Comparison of ENCODE assay signal across 20 mouse cellular contexts in genomic region chr9:11328900-11329299, GRCm38 (mm10).
A peak's percentile ranks its signal among the peaks of the same experiment; 100 is the strongest.
DNase-seq lines count a peak whose midpoint lies in the region; ATAC-seq and TF ChIP-seq lines count a peak whose summit lies in the region.
"Had no signal": no experiment of that assay in that cellular context is flagged by ENCODE, and none has a peak within 500 bp of the region (broad histone marks: within the 10 kb centered on the region; RNA-seq: fewer than 3 reads in every experiment).

No protein-coding gene starts in this region.

- H3K9me3 ChIP-seq in stomach, postnatal 0 days (ENCODE audit: control insufficient read depth, low read length): no peaks in the 10 kb centered on the region
- H3K9me3 ChIP-seq in heart, embryonic 10.5 days: no peaks in the 10 kb centered on the region
- H3K9me3 ChIP-seq in heart, embryonic 12.5 days (replicated peaks): no peaks in the 10 kb centered on the region
- H3K9me3 ChIP-seq: embryonic facial prominence, embryonic 13.5 days; heart, embryonic 15.5 days; limb, embryonic 15.5 days; megakaryocyte, embryonic 14.5 days; stomach, embryonic 15.5 days had no signal

- no peaks in the 10 kb centered on the region for H3K27me3 ChIP-seq in stomach, postnatal 0 days (ENCODE audit: control insufficient read depth, insufficient read depth, low read length)
- no peaks in the 10 kb centered on the region for H3K27me3 ChIP-seq in heart, embryonic 10.5 days (ENCODE audit: insufficient read depth, poor library complexity, severe bottlenecking)
- H3K27me3 ChIP-seq in heart, embryonic 12.5 days (replicated peaks): no peaks in the 10 kb centered on the region
- H3K27me3 ChIP-seq: embryonic facial prominence, embryonic 13.5 days; heart, embryonic 15.5 days; limb, embryonic 15.5 days; megakaryocyte, embryonic 14.5 days; stomach, embryonic 15.5 days had no signal

- TF ChIP-seq CTCF in stomach, postnatal 0 days (IDR thresholded peaks at IDR 0.05; ENCODE audit: low read depth): no peak

- H3K36me3 ChIP-seq in stomach, postnatal 0 days (ENCODE audit: control insufficient read depth, insufficient read depth, low read length): no peaks in the 10 kb centered on the region
- no peaks in the 10 kb centered on the region for H3K36me3 ChIP-seq in heart, embryonic 10.5 days
- no peaks in the 10 kb centered on the region for H3K36me3 ChIP-seq in heart, embryonic 12.5 days
- H3K36me3 ChIP-seq: embryonic facial prominence, embryonic 13.5 days; heart, embryonic 15.5 days; limb, embryonic 15.5 days; stomach, embryonic 15.5 days had no signal

- no peak overlapping the region for H3K4me2 ChIP-seq in stomach, postnatal 0 days (replicated peaks; ENCODE audit: low read depth)
- no peak overlapping the region for H3K4me2 ChIP-seq in heart, embryonic 12.5 days
- H3K4me2 ChIP-seq: embryonic facial prominence, embryonic 13.5 days; heart, embryonic 15.5 days; limb, embryonic 15.5 days; stomach, embryonic 15.5 days had no signal

- H3K9ac ChIP-seq in stomach, postnatal 0 days (ENCODE audit: low read length): no peak overlapping the region
- no peak overlapping the region for H3K9ac ChIP-seq in heart, embryonic 12.5 days
- H3K9ac ChIP-seq: embryonic facial prominence, embryonic 13.5 days; heart, embryonic 15.5 days; limb, embryonic 15.5 days; stomach, embryonic 15.5 days had no signal

- H3K27ac ChIP-seq in stomach, postnatal 0 days (replicated peaks): no peak overlapping the region
- no peak overlapping the region for H3K27ac ChIP-seq in heart, embryonic 10.5 days
- H3K27ac ChIP-seq in heart, embryonic 12.5 days (ENCODE audit: poor library complexity, severe bottlenecking): no peak overlapping the region
- H3K27ac ChIP-seq: embryonic facial prominence, embryonic 13.5 days; heart, embryonic 15.5 days; hindbrain, postnatal 0 days; limb, embryonic 15.5 days; stomach, embryonic 15.5 days had no signal

- WGBS in stomach, postnatal 0 days: 64% methylated on average over 4 of the region's 4 CpGs
- WGBS in heart, embryonic 10.5 days: 81% methylated on average over 4 of the region's 4 CpGs
- WGBS in heart, embryonic 12.5 days: 82% methylated on average over 4 of the region's 4 CpGs

- no peaks in the 10 kb centered on the region for H3K4me1 ChIP-seq in stomach, postnatal 0 days (replicated peaks; ENCODE audit: control insufficient read depth, insufficient read depth)
- H3K4me1 ChIP-seq in heart, embryonic 10.5 days: no peaks in the 10 kb centered on the region
- no peaks in the 10 kb centered on the region for H3K4me1 ChIP-seq in heart, embryonic 12.5 days (replicated peaks)
- H3K4me1 ChIP-seq: embryonic facial prominence, embryonic 13.5 days; heart, embryonic 15.5 days; limb, embryonic 15.5 days; megakaryocyte, embryonic 14.5 days; stomach, embryonic 15.5 days had no signal

- peak; percentile 53; the same call in 1 of the 2 replicates for ATAC-seq in stomach, postnatal 0 days (ENCODE audit: low FRiP score, low TSS enrichment)
- ATAC-seq in heart, embryonic 12.5 days (ENCODE audit: insufficient number of reproducible peaks, low FRiP score): no peak
- ATAC-seq: forebrain, embryonic 14.5 days; hindbrain, postnatal 0 days; midbrain, embryonic 16.5 days had no signal

- DNase-seq in urinary bladder, adult 18-20 months (ENCODE audit: low spot score in 2 of 2): peak; percentile 6 to 31
- DNase-seq in urinary bladder, adult 2 months (ENCODE audit: low spot score): no peak
- peak; percentile 62 for DNase-seq in NIH3T3 (ENCODE audit: low read depth)
- peak; percentile 14 for DNase-seq in adrenal gland, postnatal 25 days
- DNase-seq in stomach, postnatal 0 days (ENCODE audit: low spot score): no peak
- no peak for DNase-seq in heart, embryonic 10.5 days (ENCODE audit: low spot score)
- no peak for DNase-seq in retina, postnatal 1 day
- DNase-seq: cerebellum, adult 11-12 months; kidney, adult 9 months; lung, postnatal 14 days; right cerebral cortex, adult 18-20 months had no signal

- no peak overlapping the region for H3K4me3 ChIP-seq in stomach, postnatal 0 days (ENCODE audit: low read depth, low read length)
- H3K4me3 ChIP-seq in heart, embryonic 10.5 days: no peak overlapping the region
- no peak overlapping the region for H3K4me3 ChIP-seq in heart, embryonic 12.5 days
- H3K4me3 ChIP-seq: embryonic facial prominence, embryonic 13.5 days; heart, embryonic 15.5 days; limb, embryonic 15.5 days; megakaryocyte, embryonic 14.5 days; stomach, embryonic 15.5 days had no signal

- no peak for TF ChIP-seq EP300 in stomach, postnatal 0 days (optimal IDR thresholded peaks at IDR 0.05)

Comparison
In these comparisons a context has a peak if more than half of its experiments do, and no peak if none do; other contexts are left out.
1. DNase-seq: peak in urinary bladder, adult 18-20 months (2 of 2), NIH3T3 (single experiment) and adrenal gland, postnatal 25 days (single experiment); none in urinary bladder, adult 2 months (single experiment), stomach, postnatal 0 days (single experiment), heart, embryonic 10.5 days (single experiment) and retina, postnatal 1 day (single experiment).